Mouse (Mus musculus) cerebellum, postnatal 36 days (tissue): Measurements from ENCODE around the gene Ndufc1.
"Not testable (repeated sequence)": the region's sequence is repeated elsewhere in the genome, so short reads cannot be mapped to it uniquely, and the experiment has no call there.

Experiments
- DNase-seq, 2 experiments: peaks; one replicate each; pipeline ENCODE4 v3.0.0; 2021 to 2022; ENCODE audit warnings: mixed read lengths in 2 of 2

Gene Ndufc1

GRCm38 (mm10) chr3:51364703-51365516 lies 43.9 kb downstream of the Ndufc1 start:
- peak; percentile 78 to 80 for DNase-seq

- DNase-seq, result no peak
Measured at GRCm38 (mm10) chr3:51361066-51361465, 47.7 kb downstream of the Ndufc1 start.

- no peak for DNase-seq
Measured at GRCm38 (mm10) chr3:51359558-51360307, 49.1 kb downstream of the Ndufc1 start.

- DNase-seq, result peak in 1 of 2 experiments; percentile 50
Measured at GRCm38 (mm10) chr3:51358660-51359557, 49.9 kb downstream of the Ndufc1 start.

GRCm38 (mm10) chr3:51358181-51358580 lies 50.6 kb downstream of the Ndufc1 start:
- DNase-seq, result peak; percentile 34 to 56

GRCm38 (mm10) chr3:51357624-51358023 lies 51.2 kb downstream of the Ndufc1 start:
- no peak for DNase-seq

GRCm38 (mm10) chr3:51357078-51357477 lies 51.7 kb downstream of the Ndufc1 start:
- DNase-seq, result no peak

- DNase-seq, result not testable (repeated sequence)
Measured at GRCm38 (mm10) chr3:51354956-51355355, 53.8 kb downstream of the Ndufc1 start.
